Comparison of ENCODE assay signal across 17 mouse cellular contexts in the genomic region with DNA sequence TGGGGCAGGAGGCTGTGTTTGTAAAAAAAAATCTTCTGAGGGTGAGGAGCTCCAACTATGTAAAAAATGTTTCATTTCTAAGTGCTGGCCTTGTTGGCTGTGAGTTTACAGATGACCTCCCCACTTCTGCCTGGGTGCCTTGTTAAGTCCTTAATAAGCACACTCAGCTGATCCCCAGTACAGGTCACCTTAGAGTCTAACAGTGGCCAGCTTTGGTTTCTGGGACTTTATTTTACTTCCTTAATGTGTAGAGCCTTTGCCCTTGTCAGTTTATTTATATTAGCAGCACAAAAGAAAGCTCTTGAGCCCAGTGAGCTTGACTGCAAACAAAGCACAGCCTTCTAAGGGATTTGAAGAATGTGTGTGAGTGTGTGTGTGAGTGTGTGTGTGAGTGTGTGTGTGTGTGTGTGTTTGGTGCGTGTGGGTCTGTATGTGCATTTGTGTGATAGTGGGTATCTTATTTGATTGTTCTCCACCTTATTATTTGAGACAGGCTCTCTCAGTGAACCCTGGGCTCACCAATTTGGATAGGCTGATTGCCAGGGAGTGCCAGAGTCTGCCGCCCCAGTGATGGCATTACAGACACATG. TPM values are rescaled to one million over a fixed set of nuclear protein-coding genes. Genes with fewer than 3 reads are reported as not detected.
DNase-seq lines count a peak whose midpoint lies in the region; ATAC-seq and TF ChIP-seq lines count a peak whose summit lies in the region.
"Had no signal": no experiment of that assay in that cellular context is flagged by ENCODE, and none has a peak within 500 bp of the region (broad histone marks: within the 10 kb centered on the region; RNA-seq: fewer than 3 reads in every experiment).

No protein-coding gene starts in this region.

- no peaks in the 10 kb centered on the region for H3K9me3 ChIP-seq in heart, postnatal 0 days (replicated peaks; ENCODE audit: control insufficient read depth, low read length)
- no peaks in the 10 kb centered on the region for H3K9me3 ChIP-seq in lung, embryonic 14.5 days (ENCODE audit: low read depth, low read length)
- H3K9me3 ChIP-seq in lung, postnatal 0 days (ENCODE audit: low read length): no peaks in the 10 kb centered on the region
- no peaks in the 10 kb centered on the region for H3K9me3 ChIP-seq in stomach, embryonic 16.5 days (replicated peaks; ENCODE audit: control insufficient read depth, low read length)
- no peaks in the 10 kb centered on the region for H3K9me3 ChIP-seq in forebrain, embryonic 16.5 days (ENCODE audit: control insufficient read depth, low read length)
- H3K9me3 ChIP-seq: limb, embryonic 12.5 days; liver, embryonic 15.5 days; neural tube, embryonic 12.5 days had no signal

- H3K9ac ChIP-seq in heart, postnatal 0 days (replicated peaks; ENCODE audit: low read depth, low read length): no peak overlapping the region
- no peak overlapping the region for H3K9ac ChIP-seq in lung, embryonic 14.5 days
- no peak overlapping the region for H3K9ac ChIP-seq in lung, postnatal 0 days (replicated peaks; ENCODE audit: low read depth)
- H3K9ac ChIP-seq in stomach, embryonic 16.5 days (ENCODE audit: low read length): no peak overlapping the region
- no peak overlapping the region for H3K9ac ChIP-seq in forebrain, embryonic 16.5 days (replicated peaks; ENCODE audit: low read depth, low read length)
- H3K9ac ChIP-seq: limb, embryonic 12.5 days; liver, embryonic 15.5 days; neural tube, embryonic 12.5 days had no signal

- ATAC-seq in heart, postnatal 0 days (ENCODE audit: insufficient read depth, low read depth): peak; percentile 67
- peak; percentile 58; the same call in 1 of the 2 replicates for ATAC-seq in lung, embryonic 14.5 days (ENCODE audit: insufficient read depth)
- peak; percentile 96 for ATAC-seq in lung, postnatal 0 days
- ATAC-seq in stomach, embryonic 16.5 days (ENCODE audit: insufficient read depth, low FRiP score): peak; percentile 83
- no peak for ATAC-seq in forebrain, embryonic 16.5 days
- ATAC-seq in activated CD4-positive, CD25-positive, alpha-beta regulatory T cell, adult 4 months: no peak
- ATAC-seq: hindbrain, embryonic 16.5 days; intestine, postnatal 0 days had no signal

- TF ChIP-seq EP300 in heart, postnatal 0 days (IDR thresholded peaks at IDR 0.05; ENCODE audit: low read depth): no peak
- TF ChIP-seq EP300 in lung, postnatal 0 days (IDR thresholded peaks at IDR 0.05): peak; percentile 97

- H3K4me1 ChIP-seq in heart, postnatal 0 days (ENCODE audit: control insufficient read depth, insufficient read depth): peaks cover 18% of the 10 kb centered on the region; the same call in 1 of the 2 replicates
- H3K4me1 ChIP-seq in lung, embryonic 14.5 days (ENCODE audit: insufficient read depth): no peaks in the 10 kb centered on the region
- H3K4me1 ChIP-seq in lung, postnatal 0 days (ENCODE audit: insufficient read depth, low read depth, low read length): peaks cover 8% of the 10 kb centered on the region; the same call in 1 of the 2 replicates
- peaks cover 5% of the 10 kb centered on the region; the same call in 1 of the 2 replicates for H3K4me1 ChIP-seq in stomach, embryonic 16.5 days (ENCODE audit: control insufficient read depth, insufficient read depth, low read length)
- peaks cover under 1% of the 10 kb centered on the region; the same call in 1 of the 2 replicates for H3K4me1 ChIP-seq in forebrain, embryonic 16.5 days (replicated peaks; ENCODE audit: control insufficient read depth, insufficient read depth, low read length)
- H3K4me1 ChIP-seq: limb, embryonic 12.5 days; neural tube, embryonic 12.5 days had no signal

- peak; percentile 37 for DNase-seq in heart, postnatal 0 days (ENCODE audit: low spot score)
- no peak for DNase-seq in heart, adult 18-20 months
- DNase-seq in lung, embryonic 14.5 days: peak; percentile 48
- DNase-seq in lung, postnatal 14 days: no peak
- DNase-seq in lung, postnatal 0 days (ENCODE audit: low spot score): peak; percentile 94
- DNase-seq: cerebellum, adult 9-11 months; gastrocnemius, postnatal 25 days; layer of hippocampus, adult 9-11 months; right cerebral cortex, postnatal 25 days had no signal

- peaks cover 58% of the 10 kb centered on the region for H3K36me3 ChIP-seq in heart, postnatal 0 days (replicated peaks; ENCODE audit: control insufficient read depth, insufficient read depth, low read length)
- H3K36me3 ChIP-seq in lung, embryonic 14.5 days (ENCODE audit: insufficient read depth): peaks cover 49% of the 10 kb centered on the region
- H3K36me3 ChIP-seq in lung, postnatal 0 days (ENCODE audit: insufficient read depth, low read length): peaks cover 35% of the 10 kb centered on the region
- peaks cover 4% of the 10 kb centered on the region; the same call in 1 of the 2 replicates for H3K36me3 ChIP-seq in stomach, embryonic 16.5 days (ENCODE audit: control insufficient read depth, insufficient read depth, low read length)
- peaks cover 26% of the 10 kb centered on the region; the same call in 1 of the 2 replicates for H3K36me3 ChIP-seq in forebrain, embryonic 16.5 days (ENCODE audit: control insufficient read depth, insufficient read depth)

- H3K4me2 ChIP-seq in heart, postnatal 0 days (ENCODE audit: low read depth, low read length): no peak overlapping the region
- H3K4me2 ChIP-seq in lung, embryonic 14.5 days: no peak overlapping the region
- H3K4me2 ChIP-seq in lung, postnatal 0 days (replicated peaks; ENCODE audit: low read depth, low read length): no peak overlapping the region
- H3K4me2 ChIP-seq in stomach, embryonic 16.5 days (ENCODE audit: low read depth, low read length): no peak overlapping the region
- no peak overlapping the region for H3K4me2 ChIP-seq in forebrain, embryonic 16.5 days (ENCODE audit: low read length)
- H3K4me2 ChIP-seq: limb, embryonic 12.5 days; liver, embryonic 15.5 days; neural tube, embryonic 12.5 days had no signal

- TF ChIP-seq CTCF in heart, postnatal 0 days (IDR thresholded peaks at IDR 0.05; ENCODE audit: low read depth): no peak
- TF ChIP-seq CTCF in lung, embryonic 14.5 days (IDR thresholded peaks at IDR 0.05; ENCODE audit: low read depth): no peak
- no peak for TF ChIP-seq CTCF in lung, postnatal 0 days (IDR thresholded peaks at IDR 0.05)

- 22% methylated on average over 2 of the region's 2 CpGs for WGBS in heart, postnatal 0 days
- 30% methylated on average over 2 of the region's 2 CpGs for WGBS in lung, embryonic 14.5 days
- 16% methylated on average over 2 of the region's 2 CpGs for WGBS in lung, postnatal 0 days
- WGBS in stomach, embryonic 16.5 days: 48% methylated on average over 2 of the region's 2 CpGs
- WGBS in forebrain, embryonic 16.5 days: 80% methylated on average over 2 of the region's 2 CpGs

- H3K27me3 ChIP-seq in heart, postnatal 0 days (ENCODE audit: control insufficient read depth, insufficient read depth, low read length): no peaks in the 10 kb centered on the region
- H3K27me3 ChIP-seq in lung, embryonic 14.5 days (ENCODE audit: insufficient read depth, low read length): no peaks in the 10 kb centered on the region
- H3K27me3 ChIP-seq in lung, postnatal 0 days (replicated peaks; ENCODE audit: insufficient read depth, low read length): no peaks in the 10 kb centered on the region
- H3K27me3 ChIP-seq in stomach, embryonic 16.5 days (ENCODE audit: control insufficient read depth, insufficient read depth, low read length): no peaks in the 10 kb centered on the region
- no peaks in the 10 kb centered on the region for H3K27me3 ChIP-seq in forebrain, embryonic 16.5 days (replicated peaks; ENCODE audit: control insufficient read depth, insufficient read depth, low read length)
- H3K27me3 ChIP-seq: limb, embryonic 12.5 days; liver, embryonic 15.5 days; neural tube, embryonic 12.5 days had no signal

- peak overlapping the region; percentile 75 for H3K27ac ChIP-seq in heart, postnatal 0 days (ENCODE audit: low read depth)
- peak overlapping the region; percentile 30; the same call in 1 of the 2 replicates for H3K27ac ChIP-seq in lung, embryonic 14.5 days (ENCODE audit: low read depth)
- H3K27ac ChIP-seq in lung, postnatal 0 days (ENCODE audit: low read length): peak overlapping the region; percentile 76
- peak overlapping the region; percentile 73 for H3K27ac ChIP-seq in stomach, embryonic 16.5 days (ENCODE audit: low read length)
- H3K27ac ChIP-seq in forebrain, embryonic 16.5 days (ENCODE audit: low read length): no peak overlapping the region
- H3K27ac ChIP-seq: limb, embryonic 12.5 days; liver, embryonic 15.5 days; neural tube, embryonic 12.5 days had no signal

- H3K4me3 ChIP-seq in heart, postnatal 0 days (ENCODE audit: low read depth, low read length): no peak overlapping the region
- H3K4me3 ChIP-seq in lung, embryonic 14.5 days (ENCODE audit: low read depth, low read length): no peak overlapping the region
- H3K4me3 ChIP-seq in lung, postnatal 0 days (ENCODE audit: low read depth, low read length): no peak overlapping the region
- no peak overlapping the region for H3K4me3 ChIP-seq in stomach, embryonic 16.5 days (replicated peaks; ENCODE audit: low read length)
- H3K4me3 ChIP-seq in forebrain, embryonic 16.5 days (replicated peaks; ENCODE audit: low read length): no peak overlapping the region
- H3K4me3 ChIP-seq: limb, embryonic 12.5 days; liver, embryonic 15.5 days; neural tube, embryonic 12.5 days had no signal

RNA-seq across cellular contexts. Expression of a gene that starts 20.9 kb away (rescaled TPM):
- total RNA-seq in heart, postnatal 0 days (2014; rRNA removed; ENCODE audit: low replicate concordance): 4.6 and 17.5 TPM in 2 replicates
- polyA plus RNA-seq in heart, postnatal 0 days (2015; fragmentation: Nextera tagmentation; extraction: Ambion mirVana): 16.7 and 19.8 TPM in 2 replicates
- total RNA-seq in heart, adult 18-20 months (2021): 10 to 100 TPM; 23.4 to 24.9 TPM
- 23.9 and 25.1 TPM in 2 replicates for polyA plus RNA-seq in lung, embryonic 14.5 days (2014; fragmentation: Nextera tagmentation; extraction: Ambion mirVana)
- polyA plus RNA-seq in lung, postnatal 0 days (2015; fragmentation: Nextera tagmentation; extraction: Ambion mirVana): 48.4 and 50.5 TPM in 2 replicates
- polyA plus RNA-seq in stomach, embryonic 16.5 days (2015; fragmentation: Nextera tagmentation; extraction: Ambion mirVana): 34.5 and 38.8 TPM in 2 replicates
- 44.7 and 47.0 TPM in 2 replicates for polyA plus RNA-seq in forebrain, embryonic 16.5 days (2015; fragmentation: Nextera tagmentation; extraction: Ambion mirVana)
- 10 to 100 TPM; 21.4 to 32.6 TPM for polyA plus RNA-seq in activated CD4-positive, CD25-positive, alpha-beta regulatory T cell, adult 4 months (2017; shearing (Covaris generic))

RNA-seq across cellular contexts. Expression of a gene that starts 24.4 kb away (rescaled TPM):
- total RNA-seq in heart, postnatal 0 days (2014; rRNA removed; ENCODE audit: low replicate concordance): 31.9 and 38.1 TPM in 2 replicates
- 23.9 and 24.5 TPM in 2 replicates for polyA plus RNA-seq in heart, postnatal 0 days (2015; fragmentation: Nextera tagmentation; extraction: Ambion mirVana)
- 10 to 100 TPM; 37.1 to 39.8 TPM for total RNA-seq in heart, adult 18-20 months (2021)
- polyA plus RNA-seq in lung, embryonic 14.5 days (2014; fragmentation: Nextera tagmentation; extraction: Ambion mirVana): 42.4 and 46.6 TPM in 2 replicates
- 41.0 and 46.4 TPM in 2 replicates for polyA plus RNA-seq in lung, postnatal 0 days (2015; fragmentation: Nextera tagmentation; extraction: Ambion mirVana)
- 31.8 and 36.6 TPM in 2 replicates for polyA plus RNA-seq in stomach, embryonic 16.5 days (2015; fragmentation: Nextera tagmentation; extraction: Ambion mirVana)
- polyA plus RNA-seq in forebrain, embryonic 16.5 days (2015; fragmentation: Nextera tagmentation; extraction: Ambion mirVana): 22.3 and 23.0 TPM in 2 replicates
- polyA plus RNA-seq in activated CD4-positive, CD25-positive, alpha-beta regulatory T cell, adult 4 months (2017; shearing (Covaris generic)): 10 to 100 TPM; 13.8 to 15.1 TPM

RNA-seq across cellular contexts. Expression of a gene that starts 47.8 kb away (rescaled TPM):
- total RNA-seq in heart, postnatal 0 days (2014; rRNA removed; ENCODE audit: low replicate concordance): 1.2 and 4.8 TPM in 2 replicates
- polyA plus RNA-seq in heart, postnatal 0 days (2015; fragmentation: Nextera tagmentation; extraction: Ambion mirVana): 3.7 and 4.2 TPM in 2 replicates
- total RNA-seq in heart, adult 18-20 months (2021): 1 to 10 TPM; 1.9 to 3.0 TPM
- polyA plus RNA-seq in lung, embryonic 14.5 days (2014; fragmentation: Nextera tagmentation; extraction: Ambion mirVana): 6.1 and 7.4 TPM in 2 replicates
- 5.1 and 5.5 TPM in 2 replicates for polyA plus RNA-seq in lung, postnatal 0 days (2015; fragmentation: Nextera tagmentation; extraction: Ambion mirVana)
- 5.5 and 5.7 TPM in 2 replicates for polyA plus RNA-seq in stomach, embryonic 16.5 days (2015; fragmentation: Nextera tagmentation; extraction: Ambion mirVana)
- polyA plus RNA-seq in forebrain, embryonic 16.5 days (2015; fragmentation: Nextera tagmentation; extraction: Ambion mirVana): 14.3 and 14.9 TPM in 2 replicates
- 1 to 10 TPM; 2.6 to 3.2 TPM for polyA plus RNA-seq in activated CD4-positive, CD25-positive, alpha-beta regulatory T cell, adult 4 months (2017; shearing (Covaris generic))

Comparison
In these comparisons a context has a peak if more than half of its experiments do, and no peak if none do; other contexts are left out.
1. DNase-seq: peak in heart, postnatal 0 days (single experiment), lung, embryonic 14.5 days (single experiment) and lung, postnatal 0 days (single experiment); none in heart, adult 18-20 months (0 of 2) and lung, postnatal 14 days (single experiment).
2. ATAC-seq: peak in heart, postnatal 0 days (single experiment), lung, embryonic 14.5 days (single experiment), lung, postnatal 0 days (single experiment) and stomach, embryonic 16.5 days (single experiment); none in forebrain, embryonic 16.5 days (single experiment) and activated CD4-positive, CD25-positive, alpha-beta regulatory T cell, adult 4 months (single experiment).